Mouse (Mus musculus): Measurements from ENCODE around the gene Aagab. TPM values are rescaled to one million over a fixed set of nuclear protein-coding genes. Genes with fewer than 3 reads are reported as not detected.

The Aagab gene
- 5.6 TPM for polyA plus RNA-seq (2015; fragmentation: Illumina TruSeq; extraction: RNeasy Lipid Tissue Mini Kit (QIAGEN cat#74804); ENCODE audit: insufficient read depth, low read depth, low replicate concordance)

GRCm38 (mm10) chr9:63602043-63602939 is at the start of gene Aagab, which contains the start of gene Iqch:
TSS of gene Aagab (plus strand) at chr9:63602660.
TSS of gene Iqch (minus strand) at chr9:63602493.

Other genes with a start within 250 kb of the Aagab start
- 3.4 TPM for gene Map2k5, start 224.8 kb upstream of the Aagab start, polyA plus RNA-seq (2015; fragmentation: Illumina TruSeq; extraction: RNeasy Lipid Tissue Mini Kit (QIAGEN cat#74804); ENCODE audit: insufficient read depth, low read depth, low replicate concordance)
- 12.7 TPM for gene 2300009A05Rik, start 203.4 kb upstream of the Aagab start, polyA plus RNA-seq (2015; fragmentation: Illumina TruSeq; extraction: RNeasy Lipid Tissue Mini Kit (QIAGEN cat#74804); ENCODE audit: insufficient read depth, low read depth, low replicate concordance)
- not detected for gene Iqch, start 167 bp upstream of the Aagab start, polyA plus RNA-seq (2015; fragmentation: Illumina TruSeq; extraction: RNeasy Lipid Tissue Mini Kit (QIAGEN cat#74804); ENCODE audit: insufficient read depth, low read depth, low replicate concordance)
- gene Smad3, start 155.3 kb downstream of the Aagab start, polyA plus RNA-seq (2015; fragmentation: Illumina TruSeq; extraction: RNeasy Lipid Tissue Mini Kit (QIAGEN cat#74804); ENCODE audit: insufficient read depth, low read depth, low replicate concordance): 3.6 TPM

All from pancreas, adult 10 weeks (tissue).